Mouse (Mus musculus) adrenal gland, postnatal 10 days (tissue): ENCODE data around the gene Gm45337. TPM values are rescaled to one million over a fixed set of nuclear protein-coding genes. Genes with fewer than 3 reads are reported as not detected.
A peak's percentile ranks its signal among the peaks of the same experiment; 100 is the strongest.

Experiments used
- DNase-seq: peaks from one replicate; pipeline ENCODE4 v3.0.0; 2021; ENCODE audit warnings: mixed read lengths
- total RNA-seq, 2 experiments: library from RNA; stranded (reverse); gene quantifications; 2 replicates each; pipeline ENCODE4 v1.2.3; 2021

Gene Gm45337
- total RNA-seq, 2 experiments from 2014 or later: not detected

DNA sequence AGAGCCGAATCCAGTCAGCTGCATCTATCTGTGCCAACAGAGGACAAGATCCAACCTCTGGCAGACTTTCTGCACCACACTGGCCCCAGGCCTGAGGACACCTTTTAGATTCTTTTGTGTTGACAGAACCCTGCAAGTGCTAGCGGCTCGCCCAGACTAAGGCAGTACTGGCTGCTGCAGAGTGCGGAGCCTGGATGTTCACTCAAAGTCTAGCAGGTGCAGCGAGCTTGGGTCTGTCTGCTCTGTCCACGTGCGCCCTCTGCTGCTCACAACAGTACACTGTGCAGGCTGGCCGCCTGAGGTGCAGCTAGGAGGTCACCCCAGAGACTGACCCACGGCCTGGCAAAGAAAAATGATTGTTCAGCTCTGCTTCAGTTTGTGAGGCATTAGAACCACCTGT lies 46.6 kb downstream of the Gm45337 start:
- peak; percentile 87 for DNase-seq

DNA sequence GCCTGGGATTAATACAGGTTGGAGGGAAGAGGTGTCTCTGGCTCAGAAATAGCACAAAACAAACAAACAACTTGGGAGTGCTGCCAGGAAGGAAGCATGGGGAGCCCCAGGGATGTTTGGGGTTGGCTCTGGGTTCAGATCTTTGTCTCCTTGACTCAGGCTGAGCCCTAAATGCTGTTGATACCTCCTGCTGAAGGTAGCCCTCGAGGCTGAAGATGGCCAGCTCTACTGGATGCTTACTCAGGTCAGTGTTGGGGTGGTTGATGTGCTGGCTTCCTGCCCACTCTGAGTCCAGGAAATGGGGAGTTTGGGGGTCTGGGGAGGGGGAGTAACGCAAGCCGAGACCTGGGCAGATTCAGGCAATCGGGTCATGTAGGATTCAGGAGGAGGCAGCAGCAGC lies 47.7 kb downstream of the Gm45337 start:
- DNase-seq: no peak

DNA sequence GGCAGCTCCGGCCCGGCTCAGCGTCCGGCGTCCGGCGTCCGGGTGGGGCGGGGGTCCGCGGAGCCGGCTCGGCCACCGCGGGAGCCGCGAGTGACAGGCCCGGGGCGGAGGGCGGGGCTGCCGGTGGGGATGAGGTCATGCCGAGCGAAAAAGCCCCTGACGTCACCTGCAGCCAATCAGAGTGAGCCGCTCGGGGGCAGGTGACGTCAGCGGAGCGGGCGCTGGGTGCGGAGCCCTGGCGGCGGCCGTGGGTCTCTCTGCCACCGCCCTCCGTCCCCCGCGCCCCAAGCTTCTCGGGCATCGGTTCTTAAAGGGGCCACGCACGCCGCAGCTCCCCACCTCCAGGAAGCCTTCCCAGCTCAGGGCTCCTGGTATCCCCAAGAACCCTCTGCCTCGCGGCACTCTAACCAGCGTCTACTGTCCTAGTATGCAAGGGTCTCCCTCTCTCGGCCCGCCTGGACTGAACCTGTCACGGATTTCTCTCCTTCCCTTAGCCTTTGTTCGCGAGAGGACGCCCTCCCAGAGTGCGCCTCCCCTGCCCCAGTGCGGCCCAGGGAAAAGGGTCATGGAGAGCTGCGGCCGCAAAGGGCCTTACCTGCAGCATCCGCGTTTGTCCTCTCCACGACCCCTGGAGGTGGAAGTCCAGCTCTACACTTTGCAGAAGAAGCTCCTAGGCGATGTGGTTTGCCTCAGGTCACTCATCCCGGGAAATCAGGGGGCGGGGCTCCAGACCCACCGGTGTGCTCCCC lies 49.0 kb downstream of the Gm45337 start, which contains the start of gene Dusp8:
Dusp8 (minus strand) TSS at position 661 of the 749 bp plus-strand sequence.
- DNase-seq: peak; percentile 91

DNA sequence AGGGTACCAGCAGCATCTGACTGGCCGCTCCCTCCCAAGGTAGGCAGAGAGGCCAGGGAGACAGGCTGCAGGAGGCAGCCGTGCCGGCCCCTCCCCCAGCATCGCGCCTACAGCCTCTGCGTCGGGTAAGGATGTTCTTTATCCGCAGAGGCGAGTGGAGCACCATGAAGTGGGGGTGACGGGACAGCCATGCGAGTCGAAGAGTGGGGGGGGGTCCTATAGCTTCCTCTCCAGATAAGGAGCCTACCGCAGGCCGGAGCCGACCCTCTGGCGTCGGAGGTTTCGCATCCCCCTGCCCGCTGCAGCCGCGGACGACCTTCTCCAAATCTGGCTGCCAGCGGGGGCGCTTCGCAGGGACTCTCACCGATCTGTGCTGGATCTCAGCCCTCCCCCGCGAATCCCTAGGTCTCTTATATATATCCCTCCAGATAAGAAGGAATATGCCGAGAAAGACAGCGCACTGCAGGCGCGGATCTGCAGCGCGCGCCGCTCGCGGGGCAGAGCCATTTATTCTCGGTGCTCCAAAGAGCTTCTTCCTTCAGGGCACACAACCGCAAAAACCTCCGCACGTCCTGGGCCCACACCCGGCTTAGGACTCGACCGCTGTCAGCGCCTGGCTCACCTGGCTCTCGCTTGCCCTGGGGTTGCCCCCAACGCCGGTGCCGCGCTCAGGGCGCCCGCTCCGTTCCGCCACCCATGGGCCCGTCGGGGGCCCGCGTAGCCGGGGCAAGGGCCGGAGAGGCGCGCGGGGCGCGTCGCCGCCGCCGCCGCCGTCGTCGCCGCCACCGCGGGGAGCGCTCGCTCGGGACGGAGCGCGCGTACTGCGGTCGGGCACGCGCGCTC lies 49.9 kb downstream of the Gm45337 start:
- no peak for DNase-seq

DNA sequence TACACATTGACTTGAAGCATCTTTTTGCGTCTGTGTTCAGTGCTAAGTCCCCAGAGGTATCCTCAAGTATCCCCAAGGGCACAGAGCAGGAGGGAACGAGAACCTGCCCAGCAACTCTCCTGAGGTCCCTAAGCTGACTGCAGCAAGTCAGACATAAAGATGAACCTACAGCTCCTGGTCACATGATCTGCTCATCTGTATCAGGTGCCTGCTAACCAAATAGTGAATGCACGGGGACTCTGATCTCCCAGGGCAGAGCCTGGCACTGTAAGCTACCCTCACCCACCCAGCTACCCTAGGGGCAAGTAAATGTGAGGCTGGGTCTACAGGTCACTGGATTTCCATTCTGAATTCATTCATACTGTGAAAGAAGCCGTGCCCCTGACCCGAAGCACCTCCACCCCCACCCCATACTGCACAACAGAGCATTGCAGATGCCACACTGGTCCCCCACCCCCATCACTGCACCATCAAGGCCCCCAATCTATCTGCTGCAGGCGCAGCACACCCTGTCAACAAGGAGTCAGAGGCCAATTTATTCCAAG lies 50.6 kb downstream of the Gm45337 start:
- no peak for DNase-seq

Other genes with a start within 250 kb of the Gm45337 start
- gene Tollip, start 226.1 kb downstream of the Gm45337 start, total RNA-seq: 10 to 100 TPM; 43.0 to 49.4 TPM
- gene Brsk2, start 194.9 kb downstream of the Gm45337 start, total RNA-seq: 1 to 10 TPM; 2.8 to 4.7 TPM
- 10 to 100 TPM; 46.8 to 47.4 TPM for gene Mob2, start 83.5 kb downstream of the Gm45337 start, total RNA-seq
- 10 to 100 TPM in 1 of 2 experiments, 1 to 10 TPM in 1; 7.6 to 11.4 TPM for gene Dusp8, start 48.8 kb downstream of the Gm45337 start, total RNA-seq
- not detected for gene Gm45618, start 23.9 kb downstream of the Gm45337 start, total RNA-seq
- gene Gm39115, start 8.6 kb downstream of the Gm45337 start, total RNA-seq: not detected
- gene Gm29735, start 12.5 kb upstream of the Gm45337 start, total RNA-seq: not detected
- gene Gm4553, start 21.1 kb upstream of the Gm45337 start, total RNA-seq: not detected
- gene Krtap5-2, start 31.4 kb upstream of the Gm45337 start, total RNA-seq: not detected
- not detected for gene Gm10153, start 45.8 kb upstream of the Gm45337 start, total RNA-seq
- not detected for gene Krtap5-3, start 56.8 kb upstream of the Gm45337 start, total RNA-seq
- gene Gm7579, start 67.3 kb upstream of the Gm45337 start, total RNA-seq: not detected
- gene Krtap5-5, start 85.4 kb upstream of the Gm45337 start, total RNA-seq: not detected
- not detected for gene Gm40460, start 96.5 kb upstream of the Gm45337 start, total RNA-seq
- gene Gm2431, start 113.7 kb upstream of the Gm45337 start, total RNA-seq: not detected
- not detected for gene Gm4559, start 129.8 kb upstream of the Gm45337 start, total RNA-seq
- not detected for gene Krtap5-1, start 152.5 kb upstream of the Gm45337 start, total RNA-seq
- not detected for gene Krtap5-4, start 158.9 kb upstream of the Gm45337 start, total RNA-seq
- gene Ifitm10, start 229.1 kb upstream of the Gm45337 start, total RNA-seq: 1 to 10 TPM; 3.5 to 3.6 TPM
- 1 to 10 TPM in 1 of 2 experiments, under 1 TPM in 1; 0.73 to 3.7 TPM for gene Gm49369, start 238.1 kb upstream of the Gm45337 start, total RNA-seq
- 100 to 1,000 TPM; 603 to 610 TPM for gene Ctsd, start 243.4 kb upstream of the Gm45337 start, total RNA-seq